15 mouse cellular contexts compared by ENCODE assay signal in genomic region chr6:99967465-99967864, GRCm38 (mm10).
A peak's percentile ranks its signal among the peaks of the same experiment; 100 is the strongest.
DNase-seq lines count a peak whose midpoint lies in the region; ATAC-seq lines count a peak whose summit lies in the region.
"Had no signal": no experiment of that assay in that cellular context is flagged by ENCODE, and none has a peak within 500 bp of the region (broad histone marks: within the 10 kb centered on the region; RNA-seq: fewer than 3 reads in every experiment).

No protein-coding gene starts in this region.

- no peaks in the 10 kb centered on the region for H3K36me3 ChIP-seq in heart, embryonic 16.5 days (ENCODE audit: control insufficient read depth, insufficient read depth)
- H3K36me3 ChIP-seq in midbrain, embryonic 14.5 days (ENCODE audit: control insufficient read depth, insufficient read depth, low read length), result no peaks in the 10 kb centered on the region
- no peaks in the 10 kb centered on the region for H3K36me3 ChIP-seq in midbrain, embryonic 16.5 days (ENCODE audit: control insufficient read depth, insufficient read depth, low read length)
- H3K36me3 ChIP-seq in lung, embryonic 15.5 days, result no peaks in the 10 kb centered on the region
- H3K36me3 ChIP-seq: forebrain, embryonic 12.5 days; heart, embryonic 13.5 days; liver, embryonic 12.5 days had no signal

- intact Hi-C loops in heart, postnatal 25 days (cut with DNase I), result no loop called here

- H3K9me3 ChIP-seq in heart, embryonic 16.5 days (replicated peaks; ENCODE audit: control insufficient read depth, low read length), result 0 out of 2 replicates have a peak, but pooled peaks cover 3% of the 10 kb centered on the region
- no peaks in the 10 kb centered on the region for H3K9me3 ChIP-seq in midbrain, embryonic 14.5 days (ENCODE audit: control insufficient read depth, low read length)
- H3K9me3 ChIP-seq in midbrain, embryonic 16.5 days (replicated peaks; ENCODE audit: control insufficient read depth, low read length, poor library complexity, severe bottlenecking), result no peaks in the 10 kb centered on the region
- H3K9me3 ChIP-seq in lung, embryonic 15.5 days, result no peaks in the 10 kb centered on the region
- H3K9me3 ChIP-seq: forebrain, embryonic 12.5 days; liver, embryonic 12.5 days had no signal

- H3K4me3 ChIP-seq in heart, embryonic 16.5 days (ENCODE audit: low read length), result no peak overlapping the region
- no peak overlapping the region for H3K4me3 ChIP-seq in midbrain, embryonic 14.5 days (replicated peaks; ENCODE audit: low read depth, low read length)
- H3K4me3 ChIP-seq in midbrain, embryonic 16.5 days (ENCODE audit: low read depth, low read length), result no peak overlapping the region
- no peak overlapping the region for H3K4me3 ChIP-seq in lung, embryonic 15.5 days
- H3K4me3 ChIP-seq: forebrain, embryonic 12.5 days; heart, embryonic 13.5 days; liver, embryonic 12.5 days; megakaryocyte, embryonic 14.5 days had no signal

- no peak overlapping the region for H3K4me2 ChIP-seq in heart, embryonic 16.5 days (ENCODE audit: low read depth, low read length)
- no peak overlapping the region for H3K4me2 ChIP-seq in midbrain, embryonic 14.5 days (ENCODE audit: low read length)
- H3K4me2 ChIP-seq in midbrain, embryonic 16.5 days (ENCODE audit: low read length), result no peak overlapping the region
- H3K4me2 ChIP-seq in lung, embryonic 15.5 days, result no peak overlapping the region
- H3K4me2 ChIP-seq: forebrain, embryonic 12.5 days; heart, embryonic 13.5 days; liver, embryonic 12.5 days had no signal

- 39% methylated on average over 6 of the region's 6 CpGs for WGBS in heart, embryonic 16.5 days
- WGBS in midbrain, embryonic 14.5 days, result 83% methylated on average over 6 of the region's 6 CpGs
- 71% methylated on average over 6 of the region's 6 CpGs for WGBS in midbrain, embryonic 16.5 days
- 38% methylated on average over 6 of the region's 6 CpGs for WGBS in lung, embryonic 15.5 days

- no peak overlapping the region for H3K27ac ChIP-seq in heart, embryonic 16.5 days (ENCODE audit: low read length)
- no peak overlapping the region for H3K27ac ChIP-seq in midbrain, embryonic 14.5 days (replicated peaks; ENCODE audit: low read depth, low read length)
- no peak overlapping the region for H3K27ac ChIP-seq in midbrain, embryonic 16.5 days (ENCODE audit: low read length)
- no peak overlapping the region for H3K27ac ChIP-seq in lung, embryonic 15.5 days
- H3K27ac ChIP-seq: forebrain, embryonic 12.5 days; heart, embryonic 13.5 days; liver, embryonic 12.5 days had no signal

- peak; percentile 32; the same call in 1 of the 2 replicates for ATAC-seq in heart, embryonic 16.5 days (replicated peaks; ENCODE audit: extremely low read depth, insufficient read depth, low FRiP score)
- no peak for ATAC-seq in midbrain, embryonic 14.5 days (ENCODE audit: low FRiP score, low TSS enrichment)
- no peak; the same call in 1 of the 2 replicates for ATAC-seq in midbrain, embryonic 16.5 days
- ATAC-seq in lung, embryonic 15.5 days (ENCODE audit: borderline replicate concordance, extremely low read depth, low FRiP score, low TSS enrichment), result peak; percentile 71
- no peak for ATAC-seq in granulocyte monocyte progenitor cell, adult 5-6 weeks (replicated peaks; ENCODE audit: poor library complexity, severe bottlenecking)
- ATAC-seq: CD4-positive, CD25-positive, alpha-beta regulatory T cell, adult 4 months; hindbrain, embryonic 16.5 days; liver, embryonic 12.5 days had no signal

- DNase-seq in heart, postnatal 25 days (ENCODE audit: low spot score), result no peak
- peak; percentile 54 for DNase-seq in midbrain, embryonic 14.5 days
- peak; percentile 48 to 67 for DNase-seq in lung, postnatal 4 days
- DNase-seq: gastrocnemius, postnatal 25 days; kidney, adult 8-10 months had no signal

- no peak overlapping the region for H3K9ac ChIP-seq in heart, embryonic 16.5 days (ENCODE audit: low read length)
- H3K9ac ChIP-seq in midbrain, embryonic 14.5 days (replicated peaks; ENCODE audit: low read length), result no peak overlapping the region
- no peak overlapping the region for H3K9ac ChIP-seq in midbrain, embryonic 16.5 days (ENCODE audit: low read depth, low read length)
- no peak overlapping the region for H3K9ac ChIP-seq in lung, embryonic 15.5 days
- H3K9ac ChIP-seq: forebrain, embryonic 12.5 days; heart, embryonic 13.5 days; liver, embryonic 12.5 days had no signal

- peaks cover 22% of the 10 kb centered on the region for H3K4me1 ChIP-seq in heart, embryonic 16.5 days (ENCODE audit: control insufficient read depth, insufficient read depth, low read length)
- H3K4me1 ChIP-seq in midbrain, embryonic 14.5 days (ENCODE audit: control insufficient read depth, insufficient read depth, low read length), result peaks cover 11% of the 10 kb centered on the region; the same call in 1 of the 2 replicates
- H3K4me1 ChIP-seq in midbrain, embryonic 16.5 days (ENCODE audit: control insufficient read depth, insufficient read depth, low read length), result peaks cover 9% of the 10 kb centered on the region
- peaks cover 33% of the 10 kb centered on the region for H3K4me1 ChIP-seq in lung, embryonic 15.5 days
- H3K4me1 ChIP-seq: liver, embryonic 12.5 days; megakaryocyte, embryonic 14.5 days had no signal

- H3K27me3 ChIP-seq in heart, embryonic 16.5 days (ENCODE audit: control insufficient read depth, insufficient read depth, low read length), result peaks cover 2% of the 10 kb centered on the region; the same call in 1 of the 2 replicates
- H3K27me3 ChIP-seq in midbrain, embryonic 14.5 days (ENCODE audit: control insufficient read depth, insufficient read depth, low read length), result no peaks in the 10 kb centered on the region
- H3K27me3 ChIP-seq in midbrain, embryonic 16.5 days (ENCODE audit: control insufficient read depth, insufficient read depth, low read depth, low read length), result no peaks in the 10 kb centered on the region
- no peaks in the 10 kb centered on the region for H3K27me3 ChIP-seq in lung, embryonic 15.5 days

Comparison
In these comparisons a context has a peak if more than half of its experiments do, and no peak if none do; other contexts are left out.
1. ATAC-seq: peak in heart, embryonic 16.5 days (single experiment) and lung, embryonic 15.5 days (single experiment); none in midbrain, embryonic 14.5 days (single experiment), midbrain, embryonic 16.5 days (single experiment) and granulocyte monocyte progenitor cell, adult 5-6 weeks (single experiment).